Mouse (Mus musculus): ENCODE measurements around the gene Dcdc2a. TPM values are rescaled to one million over a fixed set of nuclear protein-coding genes. Genes with fewer than 3 reads are reported as not detected.
A peak's percentile ranks its signal among the peaks of the same experiment; 100 is the strongest.

The Dcdc2a gene
- polyA plus RNA-seq, 1 experiment from 2014 or later: 40.0 TPM

GRCm38 (mm10) chr13:25178236-25179001 lies 122.6 kb downstream of the Dcdc2a start:
- H3K4me3 ChIP-seq (replicated peaks): no peak overlapping the region
- H3K4me2 ChIP-seq: no peak overlapping the region
- no peak overlapping the region for H3K9ac ChIP-seq
- no peak for ATAC-seq (replicated peaks; ENCODE audit: low FRiP score)
- 75% methylated on average over 4 of the region's 4 CpGs for WGBS
- H3K36me3 ChIP-seq: no peaks in the 10 kb centered on the region
- H3K4me1 ChIP-seq: no peaks in the 10 kb centered on the region
- no peak overlapping the region for H3K27ac ChIP-seq
- H3K27me3 ChIP-seq: no peaks in the 10 kb centered on the region
- H3K9me3 ChIP-seq (replicated peaks): no peaks in the 10 kb centered on the region

DNA sequence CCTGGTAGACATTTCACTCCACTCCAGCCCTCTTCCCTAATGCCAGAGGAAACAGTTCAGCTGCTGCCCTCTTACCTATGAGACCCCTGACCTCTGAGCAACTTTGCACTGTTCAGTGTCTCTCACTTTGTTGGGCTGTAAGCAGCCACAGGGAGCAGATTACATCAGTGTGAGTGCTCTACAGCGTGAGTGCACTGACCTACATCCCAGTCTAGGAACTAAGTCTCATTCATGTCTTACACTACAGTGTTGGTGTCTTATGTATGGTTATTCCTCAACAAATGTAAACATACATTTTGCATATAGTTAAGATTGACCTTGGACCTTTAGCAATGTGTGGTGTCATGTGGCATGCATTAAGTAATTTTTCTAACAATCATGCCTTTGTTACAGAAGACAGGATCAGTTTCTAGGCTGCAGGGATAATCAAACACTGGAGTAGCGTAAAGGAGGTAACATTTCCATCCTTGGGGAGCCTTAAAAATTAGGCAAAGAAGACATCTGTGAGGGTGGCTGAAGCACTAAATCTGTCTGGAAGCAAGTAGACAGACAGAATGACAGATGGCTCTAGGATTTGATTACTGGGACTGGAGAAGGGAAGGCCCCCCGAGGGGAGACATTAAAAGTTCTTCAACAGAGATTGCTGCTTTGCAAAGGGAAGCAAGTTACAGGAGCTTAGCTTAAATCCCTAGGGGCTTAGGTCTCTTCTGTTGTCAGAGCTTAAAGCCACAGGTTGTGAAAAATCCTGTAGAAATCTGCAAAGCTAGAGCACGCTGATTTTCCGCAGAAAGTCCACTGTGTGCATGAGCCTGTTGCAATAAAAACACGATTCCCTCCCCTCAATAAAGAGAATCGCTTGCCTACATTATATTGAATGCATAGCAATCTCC lies 130.9 kb downstream of the Dcdc2a start:
- H3K9me3 ChIP-seq (replicated peaks): no peaks in the 10 kb centered on the region
- ATAC-seq (replicated peaks; ENCODE audit: low FRiP score): no peak
- peak overlapping the region; percentile 40 for H3K4me2 ChIP-seq
- no peak overlapping the region for H3K27ac ChIP-seq
- no peak overlapping the region for H3K9ac ChIP-seq
- H3K4me1 ChIP-seq: peaks cover 5% of the 10 kb centered on the region; the same call in 1 of the 2 replicates
- H3K4me3 ChIP-seq (replicated peaks): no peak overlapping the region
- H3K36me3 ChIP-seq: no peaks in the 10 kb centered on the region
- no peaks in the 10 kb centered on the region for H3K27me3 ChIP-seq
- WGBS: 22% methylated on average over 7 of the region's 7 CpGs

DNA sequence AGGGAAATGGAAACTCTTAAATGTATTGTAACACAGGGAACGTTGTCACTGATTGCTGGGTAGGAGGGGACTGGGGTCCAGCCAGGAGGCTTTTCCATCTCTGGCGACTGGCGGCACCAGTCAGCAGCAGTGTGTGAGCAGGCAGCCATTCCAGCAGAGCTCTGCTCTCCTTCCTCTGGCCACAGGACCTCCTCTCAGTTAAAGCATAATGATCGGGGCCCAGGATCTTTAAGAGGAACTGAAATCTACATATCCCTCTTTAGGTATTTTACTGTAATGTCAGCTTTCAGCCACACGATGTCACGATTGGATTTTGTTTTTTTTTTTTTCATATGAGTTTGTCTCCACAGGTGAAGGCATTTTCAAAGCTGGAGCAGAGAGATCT lies 131.5 kb downstream of the Dcdc2a start:
- WGBS: 7% methylated on average over 6 of the region's 6 CpGs
- Histone ChIP-seq H3K9me3 (replicated peaks) (no peaks in the 10 kb centered on the region), H3K27ac (no peak overlapping the region), H3K36me3 (no peaks in the 10 kb centered on the region), H3K4me2 (peak overlapping the region; percentile 40), H3K4me1 (peaks cover 5% of the 10 kb centered on the region; the same call in 1 of the 2 replicates), H3K27me3 (no peaks in the 10 kb centered on the region), H3K4me3 (replicated peaks) (no peak overlapping the region), H3K9ac (no peak overlapping the region)
- no peak for ATAC-seq (replicated peaks; ENCODE audit: low FRiP score)

- WGBS: 75% methylated on average over 11 of the region's 11 CpGs
- peak; percentile 60; the same call in 1 of the 2 replicates for ATAC-seq (replicated peaks; ENCODE audit: low FRiP score)
- no peak overlapping the region for H3K4me3 ChIP-seq (replicated peaks)
Observed at GRCm38 (mm10) chr13:25189419-25190144, 133.8 kb downstream of the Dcdc2a start.

DNA sequence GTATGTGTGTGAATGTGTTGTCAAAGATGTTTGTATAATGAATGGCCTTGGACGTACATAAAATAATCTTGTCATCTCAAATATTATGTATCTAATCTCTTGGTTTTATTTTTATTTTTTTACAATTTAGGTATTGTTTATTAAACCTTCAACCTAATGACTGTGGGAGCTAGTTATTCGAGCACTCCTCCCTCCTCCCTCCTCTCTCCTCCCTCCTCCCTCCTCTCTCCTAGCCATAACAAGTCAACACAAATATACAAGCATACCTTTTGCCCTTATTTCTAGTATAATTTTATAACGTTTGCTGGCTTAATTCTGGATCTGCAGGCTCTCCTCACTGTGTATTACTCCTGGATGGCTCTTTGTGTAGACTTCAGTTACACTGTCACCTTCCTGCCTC lies 134.4 kb downstream of the Dcdc2a start:
- Histone ChIP-seq H3K9ac (no peak overlapping the region), H3K36me3 (no peaks in the 10 kb centered on the region), H3K27me3 (no peaks in the 10 kb centered on the region), H3K4me3 (replicated peaks) (no peak overlapping the region), H3K9me3 (replicated peaks) (no peaks in the 10 kb centered on the region), H3K27ac (no peak overlapping the region), H3K4me2 (no peak overlapping the region), H3K4me1 (peaks cover 5% of the 10 kb centered on the region; the same call in 1 of the 2 replicates)
- ATAC-seq (replicated peaks; ENCODE audit: low FRiP score): no peak
- WGBS: 78% methylated on average over 3 of the region's 3 CpGs

More at GRCm38 (mm10) chr13:25189419-25190144, 133.8 kb downstream of the Dcdc2a start:
- H3K4me1 ChIP-seq: peaks cover 5% of the 10 kb centered on the region; the same call in 1 of the 2 replicates
- H3K27ac ChIP-seq: no peak overlapping the region
- no peaks in the 10 kb centered on the region for H3K9me3 ChIP-seq (replicated peaks)
- no peaks in the 10 kb centered on the region for H3K36me3 ChIP-seq
- H3K4me2 ChIP-seq: no peak overlapping the region
- no peaks in the 10 kb centered on the region for H3K27me3 ChIP-seq
- H3K9ac ChIP-seq: no peak overlapping the region

DNA sequence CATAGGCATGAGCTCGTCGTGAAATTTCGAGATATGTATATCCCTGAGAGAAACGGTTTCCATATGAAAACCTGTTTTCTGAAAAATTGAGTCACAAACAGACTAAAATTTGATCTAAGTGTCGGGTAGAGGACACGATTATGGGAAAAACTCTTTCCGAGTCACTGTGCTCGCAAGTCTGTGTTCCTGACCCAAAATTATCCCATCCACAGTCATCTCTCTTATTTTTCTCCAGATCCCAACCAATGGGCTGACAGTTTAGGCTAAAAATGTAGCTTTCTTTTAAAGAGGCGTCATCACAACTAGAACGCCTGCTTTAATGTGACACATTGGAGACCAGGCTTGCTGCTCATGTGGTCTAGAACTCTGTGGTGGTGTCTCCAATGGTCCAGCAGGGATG lies 139.9 kb downstream of the Dcdc2a start:
- no peak for ATAC-seq (replicated peaks; ENCODE audit: low FRiP score)
- Histone ChIP-seq H3K4me1 (no peaks in the 10 kb centered on the region), H3K9me3 (replicated peaks) (no peaks in the 10 kb centered on the region), H3K4me2 (no peak overlapping the region), H3K9ac (no peak overlapping the region), H3K4me3 (replicated peaks) (no peak overlapping the region), H3K36me3 (no peaks in the 10 kb centered on the region), H3K27me3 (no peaks in the 10 kb centered on the region), H3K27ac (no peak overlapping the region)
- WGBS: 93% methylated on average over 10 of the region's 10 CpGs

- Histone ChIP-seq H3K9me3 (replicated peaks) (no peaks in the 10 kb centered on the region), H3K27me3 (no peaks in the 10 kb centered on the region), H3K27ac (no peak overlapping the region), H3K9ac (no peak overlapping the region), H3K4me2 (no peak overlapping the region), H3K4me3 (replicated peaks) (no peak overlapping the region), H3K36me3 (no peaks in the 10 kb centered on the region), H3K4me1 (no peaks in the 10 kb centered on the region)
- 35% methylated on average over 3 of the region's 3 CpGs for WGBS
- no peak for ATAC-seq (replicated peaks; ENCODE audit: low FRiP score)
Observed at GRCm38 (mm10) chr13:25199916-25200315, 144.1 kb downstream of the Dcdc2a start.

GRCm38 (mm10) chr13:25206950-25207349 lies 151.1 kb downstream of the Dcdc2a start:
- Histone ChIP-seq H3K9me3 (replicated peaks) (no peaks in the 10 kb centered on the region), H3K27me3 (no peaks in the 10 kb centered on the region), H3K9ac (no peak overlapping the region), H3K4me3 (replicated peaks) (no peak overlapping the region), H3K27ac (no peak overlapping the region), H3K36me3 (no peaks in the 10 kb centered on the region), H3K4me1 (no peaks in the 10 kb centered on the region), H3K4me2 (no peak overlapping the region)
- 92% methylated on average over 5 of the region's 5 CpGs for WGBS
- no peak for ATAC-seq (replicated peaks; ENCODE audit: low FRiP score)

GRCm38 (mm10) chr13:25218394-25218793 lies 162.6 kb downstream of the Dcdc2a start:
- Histone ChIP-seq H3K27ac (no peak overlapping the region), H3K4me1 (0 out of 2 replicates have a peak, but pooled peaks cover 6% of the 10 kb centered on the region), H3K27me3 (no peaks in the 10 kb centered on the region), H3K9ac (no peak overlapping the region), H3K36me3 (no peaks in the 10 kb centered on the region), H3K4me3 (replicated peaks) (no peak overlapping the region), H3K9me3 (replicated peaks) (no peaks in the 10 kb centered on the region; the same call in 1 of the 2 replicates), H3K4me2 (no peak overlapping the region)
- 92% methylated on average over 1 of the region's 1 CpGs for WGBS
- ATAC-seq (replicated peaks; ENCODE audit: low FRiP score): no peak

DNA sequence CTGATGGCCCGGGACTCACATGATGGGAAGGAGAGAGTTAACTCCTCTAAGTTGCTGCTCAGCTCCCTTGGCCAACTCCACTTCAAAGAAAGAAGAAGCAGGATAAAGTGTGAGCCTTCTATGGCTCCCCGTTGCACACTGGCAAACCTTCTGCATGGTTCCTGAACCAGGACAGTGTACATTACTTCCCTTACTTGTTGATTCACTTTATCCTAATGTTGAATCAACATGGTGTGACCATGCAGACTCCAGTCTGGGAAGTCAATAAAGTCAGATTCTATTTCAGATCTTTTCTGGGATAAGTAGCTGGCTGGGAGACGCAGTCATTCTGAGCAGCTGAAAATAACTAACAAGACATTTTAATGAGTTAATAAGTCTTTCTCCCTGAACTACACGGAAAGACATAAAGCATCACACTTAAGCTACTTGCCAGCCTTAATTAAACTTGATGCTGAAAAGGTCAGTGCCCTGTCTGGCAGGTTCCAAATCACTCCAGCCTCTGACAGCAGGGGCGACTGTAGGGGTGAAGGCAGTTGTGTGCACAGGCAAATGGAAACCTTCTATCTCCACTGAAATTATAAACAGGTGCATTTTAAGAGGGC lies 164.5 kb downstream of the Dcdc2a start:
- Histone ChIP-seq H3K4me2 (no peak overlapping the region), H3K36me3 (no peaks in the 10 kb centered on the region), H3K27me3 (no peaks in the 10 kb centered on the region), H3K4me3 (replicated peaks) (no peak overlapping the region), H3K9me3 (replicated peaks) (no peaks in the 10 kb centered on the region; the same call in 1 of the 2 replicates), H3K27ac (0 out of 2 replicates have a peak overlapping the region, but pooled peaks have one; percentile 13), H3K9ac (no peak overlapping the region), H3K4me1 (0 out of 2 replicates have a peak, but pooled peaks cover 6% of the 10 kb centered on the region)
- peak; percentile 92 for ATAC-seq (replicated peaks; ENCODE audit: low FRiP score)
- 24% methylated on average over 5 of the region's 5 CpGs for WGBS

- H3K27ac ChIP-seq: no peak overlapping the region
- no peaks in the 10 kb centered on the region for H3K9me3 ChIP-seq (replicated peaks)
- H3K4me1 ChIP-seq: peaks cover 2% of the 10 kb centered on the region; the same call in 1 of the 2 replicates
- H3K9ac ChIP-seq: no peak overlapping the region
- ATAC-seq (replicated peaks; ENCODE audit: low FRiP score): no peak
- H3K4me2 ChIP-seq: no peak overlapping the region
- H3K27me3 ChIP-seq: no peaks in the 10 kb centered on the region
- no peaks in the 10 kb centered on the region for H3K36me3 ChIP-seq
- no peak overlapping the region for H3K4me3 ChIP-seq (replicated peaks)
- WGBS: 87% methylated on average over 1 of the region's 1 CpGs
Observed at GRCm38 (mm10) chr13:25251893-25252292, 196.1 kb downstream of the Dcdc2a start.
